Mouse (Mus musculus) splenic B cell, adult 2 months (primary cell): ENCODE data around the gene Magel2.

Source experiments
- DNase-seq: peaks from one replicate; pipeline ENCODE4 v3.0.0-alpha.2; 2011; ENCODE audit warnings: low read depth, low spot score
- H3K27me3 ChIP-seq: 2 replicates; pipeline ENCODE4 v1.6.1; 2012; ENCODE audit warnings: mild to moderate bottlenecking, low read length, moderate library complexity, mixed read lengths; ENCODE audit not compliant: control insufficient read depth, poor library complexity, insufficient read depth, severe bottlenecking
- H3K36me3 ChIP-seq: 2 replicates; pipeline ENCODE4 v1.6.1; 2012; ENCODE audit warnings: mild to moderate bottlenecking, low read length, moderate library complexity, mixed read lengths; ENCODE audit not compliant: control insufficient read depth, poor library complexity, insufficient read depth, severe bottlenecking

Gene Magel2

DNA sequence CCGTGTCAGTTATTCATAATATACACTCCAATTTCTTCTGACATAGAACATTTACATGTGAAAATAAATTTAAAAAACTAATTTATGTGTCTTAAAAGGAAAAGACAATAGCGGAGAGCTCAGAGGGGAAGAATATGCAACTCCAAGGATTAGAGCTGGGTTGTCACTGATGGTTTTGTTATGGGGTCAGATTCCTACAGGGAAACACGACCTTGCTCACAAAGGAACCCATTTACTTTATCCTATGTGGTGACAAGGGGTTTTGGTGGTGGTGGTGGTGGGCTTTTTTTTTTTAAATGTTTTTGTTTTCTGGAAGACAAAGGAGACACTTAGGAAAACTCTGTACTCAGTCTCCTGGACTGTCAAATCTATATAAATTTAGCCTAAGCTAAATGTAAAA, 31.0 kb downstream of the Magel2 start:
- Histone ChIP-seq H3K36me3 (no peaks in the 10 kb centered on the region), H3K27me3 (no peaks in the 10 kb centered on the region)
- no peak for DNase-seq

- Histone ChIP-seq H3K27me3 (no peaks in the 10 kb centered on the region), H3K36me3 (no peaks in the 10 kb centered on the region)
- no peak for DNase-seq
These were observed 38.4 kb downstream of the Magel2 start for GRCm38 (mm10) chr7:62415222-62415621.

- no peaks in the 10 kb centered on the region for H3K36me3 ChIP-seq
- DNase-seq: no peak
- H3K27me3 ChIP-seq: no peaks in the 10 kb centered on the region
These were observed 39.4 kb downstream of the Magel2 start for GRCm38 (mm10) chr7:62416173-62416572.

DNA sequence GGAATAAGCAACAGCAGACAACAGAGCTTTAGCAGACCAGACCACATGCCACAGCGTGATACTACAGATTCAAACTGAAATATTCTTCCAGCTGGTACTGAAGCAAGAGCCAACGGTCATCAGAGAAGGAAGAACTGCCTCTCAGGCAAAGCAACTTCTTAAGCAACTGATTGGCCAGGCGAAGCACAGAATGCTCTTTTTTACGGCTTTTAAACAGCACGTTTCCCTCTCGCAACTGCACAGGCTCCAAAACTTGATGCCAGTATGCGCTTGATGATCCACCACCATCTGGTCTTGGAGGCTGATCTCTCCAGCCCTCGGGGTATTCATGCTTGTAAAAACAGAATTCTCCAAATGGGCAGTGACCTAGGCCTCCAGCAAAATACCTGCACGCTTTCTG, 41.5 kb downstream of the Magel2 start:
- no peak for DNase-seq
- Histone ChIP-seq H3K36me3 (no peaks in the 10 kb centered on the region), H3K27me3 (no peaks in the 10 kb centered on the region)

GRCm38 (mm10) chr7:62419105-62419492, 42.3 kb downstream of the Magel2 start:
- H3K27me3 ChIP-seq: no peaks in the 10 kb centered on the region
- H3K36me3 ChIP-seq: no peaks in the 10 kb centered on the region
- DNase-seq: no peak

DNA sequence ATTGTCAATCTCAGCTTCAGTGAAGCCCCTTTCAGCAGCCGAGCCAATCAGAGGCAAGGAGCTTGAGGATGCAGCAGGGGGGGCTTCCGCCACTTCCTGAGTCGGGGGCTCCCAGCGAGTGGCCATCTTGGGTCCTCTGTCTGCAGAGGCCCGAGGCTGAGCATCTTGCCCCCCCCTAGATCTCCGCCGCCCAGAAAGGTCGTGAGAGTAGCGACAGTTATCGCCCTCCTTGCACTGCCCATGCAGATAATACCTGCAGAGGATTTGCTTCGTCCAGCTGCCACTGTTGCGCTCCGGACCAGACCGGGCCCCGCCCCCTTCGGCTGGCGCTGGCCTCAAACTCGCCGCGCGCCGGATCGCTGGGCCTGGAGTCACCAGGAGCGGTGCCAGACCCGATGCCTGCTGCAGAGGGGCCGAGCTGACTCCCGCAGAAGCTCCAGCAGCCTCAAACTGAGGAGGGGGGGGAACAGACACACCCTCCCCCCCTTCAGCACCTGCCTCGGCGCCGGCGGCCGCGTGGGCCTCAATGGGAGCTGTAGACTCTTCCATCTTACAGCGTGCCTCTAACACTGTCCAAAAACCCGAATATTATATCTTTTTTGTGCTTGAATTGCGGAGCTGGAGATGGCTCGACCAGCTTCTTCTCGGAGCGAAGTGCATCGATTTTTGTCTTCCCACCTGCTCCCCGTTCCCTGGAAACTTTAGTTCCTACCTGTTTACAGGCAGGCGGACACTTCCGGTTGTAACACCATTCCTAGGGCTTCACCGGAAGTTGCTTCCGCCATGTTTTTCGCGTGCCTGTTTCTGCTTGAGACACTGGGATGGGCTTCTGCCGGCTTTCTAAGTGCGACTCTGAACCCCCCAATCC, 42.9 kb downstream of the Magel2 start, which contains the start of gene Mkrn3:
Mkrn3 (minus strand) TSS at position 647 of the 868 bp plus-strand sequence.
- peak; percentile 5 for DNase-seq
- H3K36me3 ChIP-seq: no peaks in the 10 kb centered on the region
- no peaks in the 10 kb centered on the region for H3K27me3 ChIP-seq

GRCm38 (mm10) chr7:62420566-62420965, 43.8 kb downstream of the Magel2 start:
- H3K36me3 ChIP-seq: no peaks in the 10 kb centered on the region
- no peak for DNase-seq
- no peaks in the 10 kb centered on the region for H3K27me3 ChIP-seq

DNA sequence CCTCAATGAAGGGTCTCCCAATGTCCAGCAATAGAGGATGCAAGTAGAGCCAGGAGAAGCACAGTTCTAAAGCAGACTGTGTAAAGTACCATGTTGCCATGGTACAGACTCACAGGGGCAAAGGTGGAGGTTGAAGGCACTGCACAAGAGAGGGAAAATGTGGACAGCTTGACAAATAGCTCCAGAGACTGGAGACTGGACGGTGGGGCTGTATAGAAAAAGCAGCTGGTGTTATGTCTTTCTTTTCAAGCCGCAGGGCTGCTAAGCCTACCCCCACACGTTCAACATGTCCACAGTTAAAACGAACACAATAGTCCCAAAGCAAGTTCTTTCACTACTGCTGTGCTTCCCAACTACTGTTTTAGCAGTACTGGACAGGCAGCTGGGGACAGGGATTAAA, 46.4 kb downstream of the Magel2 start:
- H3K36me3 ChIP-seq: no peaks in the 10 kb centered on the region
- DNase-seq: no peak

DNA sequence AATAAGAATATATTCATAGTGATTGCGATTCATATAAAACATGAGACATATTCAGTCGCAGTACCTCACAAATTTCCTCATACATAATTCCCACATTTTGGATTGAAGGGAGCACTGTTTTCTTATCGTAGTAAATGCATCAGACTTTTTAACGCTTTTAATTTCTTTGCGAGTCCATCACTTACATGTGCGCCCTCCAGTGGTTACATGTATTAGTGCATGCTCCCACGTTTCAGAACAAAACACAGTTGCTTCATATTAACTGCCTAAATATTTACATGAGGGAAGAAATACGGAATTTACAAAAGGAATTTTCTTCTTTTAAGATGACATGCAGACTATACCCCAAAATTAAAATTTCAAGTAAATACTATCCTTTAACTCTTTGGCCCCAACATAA, 51.5 kb downstream of the Magel2 start:
- no peaks in the 10 kb centered on the region for H3K27me3 ChIP-seq
- no peak for DNase-seq
- H3K36me3 ChIP-seq: no peaks in the 10 kb centered on the region

More for the DNA sequence above, 46.4 kb downstream of the Magel2 start:
- no peaks in the 10 kb centered on the region for H3K27me3 ChIP-seq
